Mouse (Mus musculus): ENCODE data around the gene Pmm1. TPM values are rescaled to one million over a fixed set of nuclear protein-coding genes. Genes with fewer than 3 reads are reported as not detected.

Gene Pmm1
- polyA plus RNA-seq, 1 experiment from 2014 or later: 37.7 TPM

- Histone ChIP-seq H3K4me3 (ENCODE audit: low read length) (no peak overlapping the region), H3K27ac (ENCODE audit: low read length) (no peak overlapping the region), H3K4me1 (replicated peaks; ENCODE audit: control insufficient read depth, insufficient read depth, low read length) (no peaks in the 10 kb centered on the region), H3K4me2 (ENCODE audit: low read depth, low read length) (no peak overlapping the region), H3K36me3 (ENCODE audit: control insufficient read depth, insufficient read depth, low read length) (peaks cover 20% of the 10 kb centered on the region), H3K9me3 (ENCODE audit: control insufficient read depth, low read length) (no peaks in the 10 kb centered on the region), H3K27me3 (ENCODE audit: control insufficient read depth, insufficient read depth, low read depth, low read length) (no peaks in the 10 kb centered on the region), H3K9ac (ENCODE audit: low read length) (no peak overlapping the region)
- WGBS: 79% methylated on average over 5 of the region's 5 CpGs
- ATAC-seq (ENCODE audit: low read depth): no peak
Measured at GRCm38 (mm10) chr15:81950716-81951115, 10.0 kb downstream of the Pmm1 start.

DNA sequence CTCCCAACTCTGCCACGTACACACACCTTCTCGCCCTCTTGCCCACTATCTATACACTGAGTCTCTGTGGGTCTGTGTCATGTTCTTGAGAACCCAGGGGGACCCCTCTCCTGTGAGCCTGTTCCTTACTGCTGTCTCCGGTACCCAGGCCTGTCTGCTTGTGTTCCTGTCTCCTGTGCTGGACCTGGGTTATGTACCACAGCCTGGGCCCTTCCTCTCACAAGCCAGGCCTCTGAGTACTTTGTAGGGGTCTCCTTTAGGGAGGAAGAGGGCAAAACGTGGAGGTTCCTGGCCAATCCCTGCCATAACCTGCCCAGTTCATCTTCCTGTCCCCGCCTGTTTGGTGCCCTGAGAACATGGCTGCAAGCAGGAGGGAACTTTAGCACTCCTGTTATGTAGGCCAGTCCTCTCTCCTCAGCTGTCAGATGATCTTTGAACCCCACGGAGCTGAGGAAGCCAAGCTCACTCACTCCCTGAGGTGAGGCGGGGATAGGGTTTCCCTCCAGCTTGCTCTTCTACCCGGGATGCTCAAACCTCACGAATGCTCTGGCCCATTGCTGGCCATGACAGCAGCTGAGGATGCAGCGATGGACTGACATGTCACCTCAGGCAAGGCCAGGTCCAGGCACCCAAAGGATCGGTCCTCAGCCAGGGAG lies 11.1 kb downstream of the Pmm1 start:
- Histone ChIP-seq H3K9ac (ENCODE audit: low read length) (no peak overlapping the region), H3K36me3 (ENCODE audit: control insufficient read depth, insufficient read depth, low read length) (peaks cover 11% of the 10 kb centered on the region), H3K27me3 (ENCODE audit: control insufficient read depth, insufficient read depth, low read depth, low read length) (no peaks in the 10 kb centered on the region), H3K27ac (ENCODE audit: low read length) (no peak overlapping the region), H3K4me3 (ENCODE audit: low read length) (no peak overlapping the region), H3K4me1 (replicated peaks; ENCODE audit: control insufficient read depth, insufficient read depth, low read length) (no peaks in the 10 kb centered on the region), H3K4me2 (ENCODE audit: low read depth, low read length) (no peak overlapping the region), H3K9me3 (ENCODE audit: control insufficient read depth, low read length) (no peaks in the 10 kb centered on the region)
- no peak for ATAC-seq (ENCODE audit: low read depth)
- 69% methylated on average over 11 of the region's 11 CpGs for WGBS

- no peak overlapping the region for H3K27ac ChIP-seq (ENCODE audit: low read length)
- H3K4me3 ChIP-seq (ENCODE audit: low read length): no peak overlapping the region
- H3K9me3 ChIP-seq (ENCODE audit: control insufficient read depth, low read length): no peaks in the 10 kb centered on the region
- no peak overlapping the region for H3K9ac ChIP-seq (ENCODE audit: low read length)
- H3K36me3 ChIP-seq (ENCODE audit: control insufficient read depth, insufficient read depth, low read length): peaks cover 7% of the 10 kb centered on the region
- H3K4me2 ChIP-seq (ENCODE audit: low read depth, low read length): no peak overlapping the region
- 72% methylated on average over 10 of the region's 10 CpGs for WGBS
- no peaks in the 10 kb centered on the region for H3K27me3 ChIP-seq (ENCODE audit: control insufficient read depth, insufficient read depth, low read depth, low read length)
- H3K4me1 ChIP-seq (replicated peaks; ENCODE audit: control insufficient read depth, insufficient read depth, low read length): no peaks in the 10 kb centered on the region
- ATAC-seq (ENCODE audit: low read depth): no peak
Measured at GRCm38 (mm10) chr15:81949076-81949475, 11.7 kb downstream of the Pmm1 start.

DNA sequence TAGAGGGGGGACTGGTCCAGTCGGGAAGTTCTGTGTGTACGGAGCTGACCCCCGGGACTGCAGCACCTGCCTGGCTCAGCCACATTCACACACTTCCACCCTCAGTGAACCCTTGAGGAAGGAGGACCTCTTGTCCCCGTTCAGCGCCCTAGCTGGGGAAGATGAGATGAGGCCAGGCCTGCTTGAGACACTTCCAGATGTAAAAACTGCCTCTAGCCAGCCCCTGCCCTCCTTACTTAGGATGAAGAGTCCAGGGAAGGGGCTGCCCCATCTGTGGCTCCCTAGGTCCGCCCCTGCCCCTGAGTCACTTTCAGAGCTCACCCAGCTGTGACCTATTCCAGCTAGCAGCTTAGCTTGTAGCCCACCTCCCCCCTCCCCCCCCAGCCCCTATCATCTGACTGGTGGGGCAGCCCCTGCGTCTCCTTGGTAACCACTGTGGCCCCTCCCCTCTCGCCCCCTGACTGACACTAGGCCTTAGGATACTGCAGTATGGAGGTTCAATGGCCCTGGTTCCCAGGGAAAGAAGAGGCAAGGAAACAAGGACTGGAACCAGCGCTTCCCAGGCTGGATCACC lies 17.5 kb downstream of the Pmm1 start:
- H3K4me3 ChIP-seq (ENCODE audit: low read length): no peak overlapping the region
- no peak overlapping the region for H3K9ac ChIP-seq (ENCODE audit: low read length)
- WGBS: 23% methylated on average over 9 of the region's 9 CpGs
- H3K27me3 ChIP-seq (ENCODE audit: control insufficient read depth, insufficient read depth, low read depth, low read length): no peaks in the 10 kb centered on the region
- H3K4me2 ChIP-seq (ENCODE audit: low read depth, low read length): no peak overlapping the region
- H3K27ac ChIP-seq (ENCODE audit: low read length): no peak overlapping the region
- no peaks in the 10 kb centered on the region for H3K9me3 ChIP-seq (ENCODE audit: control insufficient read depth, low read length)
- no peak; the same call in 1 of the 2 replicates for ATAC-seq (ENCODE audit: low read depth)
- no peaks in the 10 kb centered on the region for H3K4me1 ChIP-seq (replicated peaks; ENCODE audit: control insufficient read depth, insufficient read depth, low read length)
- no peaks in the 10 kb centered on the region for H3K36me3 ChIP-seq (ENCODE audit: control insufficient read depth, insufficient read depth, low read length)

DNA sequence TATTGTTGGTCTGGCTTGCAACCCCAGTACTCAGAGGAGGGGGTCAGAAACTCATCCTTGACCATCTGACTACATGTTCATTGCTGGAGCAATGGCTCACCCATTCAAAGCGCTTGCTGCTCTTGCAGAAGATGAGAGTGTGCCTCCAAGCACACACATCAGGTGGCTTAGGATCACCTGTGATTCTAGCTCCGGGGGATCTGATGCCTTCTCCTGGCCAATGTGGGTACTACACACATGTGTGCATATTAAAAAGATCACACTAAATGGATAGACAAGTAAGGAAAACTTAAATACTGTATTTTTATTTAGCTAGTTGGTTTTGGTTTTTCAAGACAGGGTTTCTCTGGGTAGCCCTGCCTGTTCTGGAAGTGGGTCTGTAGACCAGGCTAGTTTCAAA lies 19.7 kb downstream of the Pmm1 start:
- Histone ChIP-seq H3K9ac (ENCODE audit: low read length) (no peak overlapping the region), H3K9me3 (ENCODE audit: control insufficient read depth, low read length) (no peaks in the 10 kb centered on the region), H3K4me1 (replicated peaks; ENCODE audit: control insufficient read depth, insufficient read depth, low read length) (peaks cover 17% of the 10 kb centered on the region), H3K4me2 (ENCODE audit: low read depth, low read length) (no peak overlapping the region), H3K27me3 (ENCODE audit: control insufficient read depth, insufficient read depth, low read depth, low read length) (no peaks in the 10 kb centered on the region; the same call in 1 of the 2 replicates), H3K27ac (ENCODE audit: low read length) (no peak overlapping the region), H3K4me3 (ENCODE audit: low read length) (no peak overlapping the region), H3K36me3 (ENCODE audit: control insufficient read depth, insufficient read depth, low read length) (no peaks in the 10 kb centered on the region)
- 86% methylated on average over 2 of the region's 2 CpGs for WGBS
- no peak for ATAC-seq (ENCODE audit: low read depth)

GRCm38 (mm10) chr15:81940219-81940618 lies 20.5 kb downstream of the Pmm1 start:
- no peak overlapping the region for H3K27ac ChIP-seq (ENCODE audit: low read length)
- H3K9ac ChIP-seq (ENCODE audit: low read length): no peak overlapping the region
- no peaks in the 10 kb centered on the region for H3K9me3 ChIP-seq (ENCODE audit: control insufficient read depth, low read length)
- no peak overlapping the region for H3K4me2 ChIP-seq (ENCODE audit: low read depth, low read length)
- no peak for ATAC-seq (ENCODE audit: low read depth)
- no peaks in the 10 kb centered on the region; the same call in 1 of the 2 replicates for H3K27me3 ChIP-seq (ENCODE audit: control insufficient read depth, insufficient read depth, low read depth, low read length)
- WGBS: 82% methylated on average over 5 of the region's 5 CpGs
- H3K4me1 ChIP-seq (replicated peaks; ENCODE audit: control insufficient read depth, insufficient read depth, low read length): peaks cover 17% of the 10 kb centered on the region
- H3K4me3 ChIP-seq (ENCODE audit: low read length): no peak overlapping the region
- no peaks in the 10 kb centered on the region for H3K36me3 ChIP-seq (ENCODE audit: control insufficient read depth, insufficient read depth, low read length)

GRCm38 (mm10) chr15:81939774-81940173 lies 21.0 kb downstream of the Pmm1 start:
- 77% methylated on average over 4 of the region's 4 CpGs for WGBS

DNA sequence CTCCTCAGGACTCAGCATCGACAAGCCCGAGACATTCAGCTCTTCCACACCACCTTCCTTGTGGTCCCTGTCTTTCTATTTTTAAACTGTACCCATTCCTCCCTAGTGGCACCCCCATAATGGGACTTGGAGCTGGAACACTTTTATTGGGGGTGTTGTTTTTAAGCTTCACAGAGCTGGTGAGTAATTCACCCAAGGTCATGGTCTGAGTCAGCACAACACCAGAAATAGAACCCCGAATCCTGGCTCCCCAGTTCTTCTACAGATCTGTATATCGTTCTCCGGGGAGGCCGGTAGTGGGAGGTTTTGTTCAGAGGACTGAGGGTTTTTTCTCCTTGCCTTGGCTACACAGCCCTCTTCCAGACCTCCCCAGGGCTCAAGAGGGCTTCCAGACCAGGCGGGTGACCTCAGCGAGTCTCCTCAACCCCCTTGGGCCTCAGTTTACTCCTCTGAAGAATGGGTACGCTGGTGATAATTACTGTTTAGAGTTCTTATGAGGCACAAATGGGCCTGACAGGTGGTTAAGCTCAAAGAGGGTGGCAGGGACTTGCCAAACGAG lies 21.5 kb downstream of the Pmm1 start:
- Histone ChIP-seq H3K9ac (ENCODE audit: low read length) (no peak overlapping the region), H3K9me3 (ENCODE audit: control insufficient read depth, low read length) (no peaks in the 10 kb centered on the region), H3K27me3 (ENCODE audit: control insufficient read depth, insufficient read depth, low read depth, low read length) (no peaks in the 10 kb centered on the region; the same call in 1 of the 2 replicates), H3K27ac (ENCODE audit: low read length) (no peak overlapping the region), H3K36me3 (ENCODE audit: control insufficient read depth, insufficient read depth, low read length) (no peaks in the 10 kb centered on the region), H3K4me2 (ENCODE audit: low read depth, low read length) (no peak overlapping the region), H3K4me3 (ENCODE audit: low read length) (no peak overlapping the region), H3K4me1 (replicated peaks; ENCODE audit: control insufficient read depth, insufficient read depth, low read length) (peaks cover 17% of the 10 kb centered on the region)
- no peak for ATAC-seq (ENCODE audit: low read depth)
- 80% methylated on average over 10 of the region's 10 CpGs for WGBS

More at GRCm38 (mm10) chr15:81939774-81940173, 21.0 kb downstream of the Pmm1 start:
- H3K4me2 ChIP-seq (ENCODE audit: low read depth, low read length): no peak overlapping the region
- no peak overlapping the region for H3K4me3 ChIP-seq (ENCODE audit: low read length)
- no peak for ATAC-seq (ENCODE audit: low read depth)
- peaks cover 17% of the 10 kb centered on the region for H3K4me1 ChIP-seq (replicated peaks; ENCODE audit: control insufficient read depth, insufficient read depth, low read length)
- H3K27ac ChIP-seq (ENCODE audit: low read length): no peak overlapping the region
- no peaks in the 10 kb centered on the region for H3K36me3 ChIP-seq (ENCODE audit: control insufficient read depth, insufficient read depth, low read length)
- no peak overlapping the region for H3K9ac ChIP-seq (ENCODE audit: low read length)
- no peaks in the 10 kb centered on the region for H3K9me3 ChIP-seq (ENCODE audit: control insufficient read depth, low read length)
- H3K27me3 ChIP-seq (ENCODE audit: control insufficient read depth, insufficient read depth, low read depth, low read length): no peaks in the 10 kb centered on the region; the same call in 1 of the 2 replicates

GRCm38 (mm10) chr15:81938246-81938645 lies 22.5 kb downstream of the Pmm1 start:
- H3K36me3 ChIP-seq (ENCODE audit: control insufficient read depth, insufficient read depth, low read length): no peaks in the 10 kb centered on the region
- H3K27me3 ChIP-seq (ENCODE audit: control insufficient read depth, insufficient read depth, low read depth, low read length): no peaks in the 10 kb centered on the region; the same call in 1 of the 2 replicates
- no peak overlapping the region for H3K4me3 ChIP-seq (ENCODE audit: low read length)
- peaks cover 17% of the 10 kb centered on the region for H3K4me1 ChIP-seq (replicated peaks; ENCODE audit: control insufficient read depth, insufficient read depth, low read length)
- peak; percentile 39; the same call in 1 of the 2 replicates for ATAC-seq (ENCODE audit: low read depth)
- H3K9ac ChIP-seq (ENCODE audit: low read length): no peak overlapping the region
- H3K9me3 ChIP-seq (ENCODE audit: control insufficient read depth, low read length): no peaks in the 10 kb centered on the region
- WGBS: 20% methylated on average over 2 of the region's 2 CpGs
- no peak overlapping the region for H3K4me2 ChIP-seq (ENCODE audit: low read depth, low read length)
- no peak overlapping the region for H3K27ac ChIP-seq (ENCODE audit: low read length)

All from lung, embryonic 16.5 days (tissue).